Mouse (Mus musculus) liver, embryonic 13.5 days (tissue): Measurements from ENCODE around the gene AI467606. TPM values are rescaled to one million over a fixed set of nuclear protein-coding genes. Genes with fewer than 3 reads are reported as not detected.

Experiments used
- ATAC-seq: fragments of 200-750 bp; cut with Nextera tagmentation; 2 replicates; pipeline ENCODE4 v1.8.0; 2017; ENCODE audit warnings: low read depth, mild to moderate bottlenecking, moderate number of reproducible peaks, moderate library complexity
- DNase-seq: peaks from one replicate; pipeline ENCODE4 v3.0.0; 2022
- H3K27ac ChIP-seq: fragments of 300-500 bp; sonication (generic); 2 replicates; pipeline ENCODE4 v1.5.1; 2015; ENCODE audit warnings: moderate library complexity, mild to moderate bottlenecking, inconsistent platforms
- H3K27me3 ChIP-seq: fragments of 300-500 bp; sonication (generic); 2 replicates; pipeline ENCODE4 v1.6.1; 2015; ENCODE audit warnings: mild to moderate bottlenecking, inconsistent platforms
- H3K36me3 ChIP-seq: fragments of 300-500 bp; sonication (generic); 2 replicates; pipeline ENCODE4 v1.6.1; 2015; ENCODE audit warnings: mild to moderate bottlenecking, inconsistent platforms
- H3K4me1 ChIP-seq: fragments of 300-500 bp; sonication (generic); replicated peaks from 2 replicates; pipeline ENCODE4 v1.6.1; 2015; ENCODE audit warnings: inconsistent platforms
- H3K4me2 ChIP-seq: fragments of 300-500 bp; sonication (generic); 2 replicates; pipeline ENCODE4 v1.6.1; 2015; ENCODE audit warnings: inconsistent platforms, mild to moderate bottlenecking, moderate library complexity
- H3K4me3 ChIP-seq: fragments of 300-500 bp; sonication (generic); replicated peaks from 2 replicates; pipeline ENCODE4 v1.5.1; 2015; ENCODE audit warnings: mild to moderate bottlenecking, inconsistent platforms
- H3K9ac ChIP-seq: fragments of 300-500 bp; sonication (generic); 2 replicates; pipeline ENCODE4 v1.6.1; 2015; ENCODE audit warnings: mild to moderate bottlenecking, inconsistent platforms
- H3K9me3 ChIP-seq: fragments of 300-500 bp; sonication (generic); replicated peaks from 2 replicates; pipeline ENCODE4 v1.6.1; 2016; ENCODE audit warnings: inconsistent platforms
- WGBS: fragments of 180-500 bp; shearing (Covaris S2); methylation state at CpG from one replicate; pipeline ENCODE4 v1.1.7; 2015; ENCODE audit not compliant: insufficient replicate concordance; 5-methylcytosine and 5-hydroxymethylcytosine counted together
- polyA plus RNA-seq: library from polyadenylated mRNA; unstranded; fragments of >200 nt; fragmentation: Nextera tagmentation; extraction: Ambion mirVana; gene quantifications from 2 replicates; pipeline ENCODE4 v1.2.1, GENCODE M21; 2015

The AI467606 gene
- polyA plus RNA-seq, 1 experiment from 2014 or later: 7.0 TPM

- Histone ChIP-seq H3K4me2 (no peak overlapping the region), H3K4me1 (peaks cover 69% of the 10 kb centered on the region), H3K9ac (0 out of 2 replicates have a peak overlapping the region, but pooled peaks have one; percentile 4), H3K36me3 (no peaks in the 10 kb centered on the region), H3K27ac (no peak overlapping the region), H3K27me3 (no peaks in the 10 kb centered on the region), H3K4me3 (no peak overlapping the region), H3K9me3 (no peaks in the 10 kb centered on the region)
- 38% methylated on average over 9 of the region's 9 CpGs for WGBS
- DNase-seq (no peak), ATAC-seq (no peak)
These were observed 21.9 kb downstream of the AI467606 start for GRCm38 (mm10) chr7:127112921-127113597.

GRCm38 (mm10) chr7:127113614-127114259 is 22.6 kb downstream of the AI467606 start:
- no peak for DNase-seq
- no peak overlapping the region for H3K4me3 ChIP-seq
- no peaks in the 10 kb centered on the region for H3K36me3 ChIP-seq
- WGBS: 47% methylated on average over 12 of the region's 12 CpGs
- no peak for ATAC-seq
- H3K4me2 ChIP-seq: no peak overlapping the region
- no peak overlapping the region for H3K9ac ChIP-seq
- no peak overlapping the region for H3K27ac ChIP-seq
- no peaks in the 10 kb centered on the region for H3K27me3 ChIP-seq
- peaks cover 75% of the 10 kb centered on the region for H3K4me1 ChIP-seq
- no peaks in the 10 kb centered on the region for H3K9me3 ChIP-seq

- Histone ChIP-seq H3K4me2 (no peak overlapping the region), H3K27ac (no peak overlapping the region), H3K9me3 (no peaks in the 10 kb centered on the region), H3K27me3 (no peaks in the 10 kb centered on the region), H3K36me3 (no peaks in the 10 kb centered on the region), H3K9ac (no peak overlapping the region), H3K4me3 (no peak overlapping the region), H3K4me1 (peaks cover 82% of the 10 kb centered on the region)
- WGBS: 60% methylated on average over 11 of the region's 11 CpGs
- DNase-seq (no peak), ATAC-seq (no peak)
These were observed 23.8 kb downstream of the AI467606 start for GRCm38 (mm10) chr7:127114920-127115319.

DNA sequence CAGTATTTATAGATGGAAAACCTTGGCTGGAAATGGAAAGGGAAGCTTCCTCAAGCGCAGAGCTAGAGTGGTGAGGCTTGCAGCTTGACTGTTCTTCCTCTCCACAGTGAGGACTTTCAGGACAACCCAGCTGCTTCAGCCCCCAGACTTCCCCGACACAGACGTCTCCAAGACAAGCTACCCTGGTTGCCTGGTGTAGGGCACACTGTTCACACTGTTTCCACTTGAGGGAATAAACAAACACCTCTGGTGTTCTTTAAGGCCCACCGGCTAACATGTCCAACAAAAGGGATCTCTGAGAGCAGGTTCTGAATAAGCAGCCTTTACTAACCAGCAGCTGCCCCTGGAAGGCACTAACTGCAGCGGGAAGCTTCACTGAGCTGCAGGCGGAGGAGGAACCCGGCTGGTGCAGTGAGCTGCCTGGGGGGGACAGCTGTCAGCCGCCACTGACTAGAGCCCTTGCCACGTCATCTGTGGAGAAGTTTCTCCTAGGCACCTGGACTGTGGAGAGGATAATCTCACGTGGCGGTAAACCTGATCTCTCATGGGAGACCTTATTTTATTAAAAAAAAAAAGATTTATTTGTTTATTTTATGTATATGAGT is 25.3 kb downstream of the AI467606 start:
- Histone ChIP-seq H3K9ac (no peak overlapping the region), H3K36me3 (no peaks in the 10 kb centered on the region), H3K4me1 (peaks cover 74% of the 10 kb centered on the region), H3K27me3 (0 out of 2 replicates have a peak, but pooled peaks cover 3% of the 10 kb centered on the region), H3K4me3 (no peak overlapping the region), H3K4me2 (no peak overlapping the region), H3K9me3 (no peaks in the 10 kb centered on the region), H3K27ac (no peak overlapping the region; the same call in 1 of the 2 replicates)
- 64% methylated on average over 11 of the region's 11 CpGs for WGBS
- DNase-seq: no peak
- ATAC-seq: no peak

DNA sequence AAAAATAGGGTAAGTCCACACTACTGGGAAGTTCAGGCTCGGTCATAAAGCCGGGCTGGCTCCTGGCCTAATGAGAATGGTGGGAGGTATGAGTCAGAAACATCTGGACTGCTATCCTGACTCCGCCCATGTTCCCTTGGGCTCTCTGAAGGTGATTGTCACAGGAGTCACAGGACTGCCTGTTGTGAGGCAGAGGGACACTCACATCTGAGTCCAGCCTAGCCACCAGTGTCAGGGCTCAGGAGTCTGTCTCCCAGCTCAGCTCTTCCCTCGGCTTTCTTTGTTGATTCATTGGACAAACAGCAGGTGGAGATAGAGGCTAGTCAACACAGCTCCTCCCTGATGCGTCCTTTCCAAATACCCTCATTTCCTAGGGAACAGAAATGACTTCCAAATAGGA is 26.8 kb downstream of the AI467606 start:
- Histone ChIP-seq H3K9me3 (no peaks in the 10 kb centered on the region), H3K36me3 (no peaks in the 10 kb centered on the region), H3K4me2 (no peak overlapping the region), H3K4me1 (peaks cover 72% of the 10 kb centered on the region), H3K4me3 (no peak overlapping the region), H3K27ac (0 out of 2 replicates have a peak overlapping the region, but pooled peaks have one; percentile 29), H3K9ac (no peak overlapping the region), H3K27me3 (0 out of 2 replicates have a peak, but pooled peaks cover 4% of the 10 kb centered on the region)
- DNase-seq: no peak
- 59% methylated on average over 5 of the region's 5 CpGs for WGBS
- ATAC-seq: no peak

- Histone ChIP-seq H3K4me1 (peaks cover 64% of the 10 kb centered on the region), H3K27me3 (0 out of 2 replicates have a peak, but pooled peaks cover 4% of the 10 kb centered on the region), H3K9me3 (no peaks in the 10 kb centered on the region), H3K27ac (peak overlapping the region; percentile 52), H3K4me2 (no peak overlapping the region), H3K9ac (no peak overlapping the region), H3K4me3 (no peak overlapping the region), H3K36me3 (no peaks in the 10 kb centered on the region)
- ATAC-seq (0 out of 2 replicates have a peak, but pooled peaks have one; percentile 4), DNase-seq (no peak)
- 60% methylated on average over 14 of the region's 14 CpGs for WGBS
These were observed 27.7 kb downstream of the AI467606 start for GRCm38 (mm10) chr7:127118671-127119445.

- Histone ChIP-seq H3K4me3 (peak overlapping the region; percentile 48), H3K9ac (peak overlapping the region; percentile 50), H3K4me1 (peaks cover 47% of the 10 kb centered on the region), H3K4me2 (peak overlapping the region; percentile 44), H3K9me3 (0 out of 2 replicates have a peak, but pooled peaks cover 4% of the 10 kb centered on the region), H3K27me3 (0 out of 2 replicates have a peak, but pooled peaks cover 4% of the 10 kb centered on the region), H3K27ac (peak overlapping the region; percentile 80), H3K36me3 (0 out of 2 replicates have a peak, but pooled peaks cover 5% of the 10 kb centered on the region)
- DNase-seq: no peak
- ATAC-seq: peak; percentile 75
- 48% methylated on average over 21 of the region's 21 CpGs for WGBS
These were observed 30.1 kb downstream of the AI467606 start for GRCm38 (mm10) chr7:127121061-127121910.

DNA sequence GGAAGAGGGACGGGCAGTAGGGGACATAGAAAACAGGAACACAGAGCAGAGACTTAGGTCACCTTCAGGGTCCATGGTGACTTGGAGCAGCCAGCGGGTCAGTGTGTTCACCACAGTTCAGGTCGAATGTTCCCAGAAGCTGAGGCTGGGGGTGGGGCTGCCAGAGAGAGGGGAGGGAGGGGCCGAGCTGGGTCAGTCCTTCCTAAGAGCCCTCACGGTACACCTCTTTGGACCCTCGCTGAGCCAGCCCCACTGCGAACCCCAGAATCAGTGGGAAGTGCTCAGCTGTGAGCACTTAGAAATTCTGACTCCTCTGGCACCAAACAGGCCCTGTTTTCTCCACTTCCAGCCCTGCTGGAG is 30.7 kb downstream of the AI467606 start, which contains the start of gene Qprt:
Gene Qprt, minus strand, starts transcription at position 316 of the 360 bp plus-strand sequence.
- Histone ChIP-seq H3K27ac (peak within 1 kb of the TSS; percentile 80), H3K4me2 (peak within 1 kb of the TSS; percentile 44), H3K4me3 (peak within 1 kb of the TSS; percentile 48), H3K9me3 (0 out of 2 replicates have a peak, but pooled peaks cover 4% of the 10 kb centered on the region), H3K27me3 (0 out of 2 replicates have a peak, but pooled peaks cover 4% of the 10 kb centered on the region), H3K36me3 (0 out of 2 replicates have a peak, but pooled peaks cover 5% of the 10 kb centered on the region), H3K4me1 (peaks cover 41% of the 10 kb centered on the region), H3K9ac (peak within 1 kb of the TSS; percentile 50)
- WGBS: 36% methylated on average over 7 of the region's 7 CpGs
- DNase-seq (no peak), ATAC-seq (peak; percentile 64)

GRCm38 (mm10) chr7:127129638-127130037 is 38.5 kb downstream of the AI467606 start:
- Histone ChIP-seq H3K4me1 (peaks cover 29% of the 10 kb centered on the region), H3K4me2 (no peak overlapping the region), H3K9me3 (0 out of 2 replicates have a peak, but pooled peaks cover 1% of the 10 kb centered on the region), H3K27ac (no peak overlapping the region; the same call in 1 of the 2 replicates), H3K36me3 (peaks cover 6% of the 10 kb centered on the region; the same call in 1 of the 2 replicates), H3K27me3 (no peaks in the 10 kb centered on the region), H3K4me3 (no peak overlapping the region), H3K9ac (peak overlapping the region; percentile 7; the same call in 1 of the 2 replicates)
- ATAC-seq (peak; percentile 55), DNase-seq (no peak)
- WGBS: 25% methylated on average over 4 of the region's 4 CpGs

GRCm38 (mm10) chr7:127133125-127133524 is 42.0 kb downstream of the AI467606 start:
- WGBS: 66% methylated on average over 5 of the region's 5 CpGs
- ATAC-seq (no peak), DNase-seq (no peak)
- peaks cover 14% of the 10 kb centered on the region; the same call in 1 of the 2 replicates for H3K36me3 ChIP-seq
- no peaks in the 10 kb centered on the region for H3K9me3 ChIP-seq
- no peak overlapping the region for H3K4me2 ChIP-seq
- no peak overlapping the region for H3K4me3 ChIP-seq
- H3K27me3 ChIP-seq: no peaks in the 10 kb centered on the region
- peaks cover 64% of the 10 kb centered on the region for H3K4me1 ChIP-seq
- no peak overlapping the region; the same call in 1 of the 2 replicates for H3K27ac ChIP-seq
- no peak overlapping the region for H3K9ac ChIP-seq
